Mouse (Mus musculus): ENCODE data around the gene Chst11.
"Not testable (repeated sequence)": the region's sequence is repeated elsewhere in the genome, so short reads cannot be mapped to it uniquely, and the experiment has no call there.

Gene Chst11

DNA sequence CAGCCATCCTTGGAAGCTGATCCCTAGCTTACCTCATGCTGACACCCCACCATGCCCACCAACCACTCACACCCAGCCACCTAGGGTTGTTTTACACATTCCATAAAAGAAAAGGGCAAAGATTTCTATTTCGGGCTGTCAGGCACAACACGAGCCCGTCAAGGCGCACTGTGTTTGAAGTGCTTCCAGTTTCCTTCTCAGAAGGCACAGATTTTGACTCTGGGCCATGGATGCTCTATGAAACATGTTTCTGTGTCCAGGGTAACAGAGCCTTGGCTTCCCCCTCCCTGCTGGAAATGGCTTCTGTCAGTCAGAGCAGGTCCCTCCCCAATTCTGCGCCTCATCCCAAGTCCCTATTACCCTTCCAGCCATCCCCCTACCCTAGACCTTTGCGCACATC is 125.7 kb downstream of the Chst11 start:
- no peak for DNase-seq (ENCODE audit: low spot score)

- no peak for DNase-seq (ENCODE audit: low spot score)
These were observed 127.0 kb downstream of the Chst11 start for GRCm38 (mm10) chr10:83112345-83112744.

DNA sequence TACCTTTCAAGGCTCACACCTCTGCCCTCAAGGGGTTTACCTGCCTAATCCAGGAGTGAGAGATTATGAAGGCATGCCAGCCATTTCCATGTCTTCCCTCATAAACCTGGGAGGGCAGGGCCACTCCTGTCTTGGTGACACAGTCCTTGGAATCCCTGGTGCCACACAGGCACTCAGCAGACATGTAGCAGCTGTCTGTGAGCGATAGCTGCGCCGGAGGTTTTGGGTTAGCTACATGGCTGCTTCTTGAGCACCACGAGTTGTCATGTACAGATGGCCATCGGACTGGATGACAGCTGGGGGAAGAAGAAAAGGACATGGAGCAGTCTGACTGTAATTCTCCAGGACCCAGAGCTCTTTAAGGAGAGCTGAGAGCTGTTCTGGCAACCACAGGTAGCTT is 129.3 kb downstream of the Chst11 start:
- no peak for DNase-seq (ENCODE audit: low spot score)

- no peak for DNase-seq (ENCODE audit: low spot score)
These were observed 131.6 kb downstream of the Chst11 start for GRCm38 (mm10) chr10:83116889-83117288.

- no peak for DNase-seq (ENCODE audit: low spot score)
These were observed 132.6 kb downstream of the Chst11 start for GRCm38 (mm10) chr10:83117851-83118250.

DNA sequence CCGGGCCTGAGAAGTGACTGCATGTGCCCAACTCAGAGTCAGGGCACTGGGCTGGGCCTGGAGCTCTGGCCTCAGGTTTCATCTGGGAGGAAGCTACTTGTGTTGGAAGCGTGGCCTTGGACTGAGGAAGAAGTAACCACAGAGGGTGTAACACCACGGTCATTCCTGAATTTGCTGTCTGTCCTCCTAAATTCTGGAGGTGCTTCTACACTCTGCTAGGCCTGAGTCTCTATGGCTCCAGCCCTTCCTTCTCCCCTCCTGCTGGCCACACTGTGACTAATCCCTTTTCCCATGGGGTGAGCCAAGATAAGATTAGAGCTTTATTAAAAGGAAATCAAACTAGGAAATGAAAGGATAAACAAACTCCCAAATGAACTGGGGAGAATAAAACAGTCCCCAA is 133.3 kb downstream of the Chst11 start:
- no peak for DNase-seq (ENCODE audit: low spot score)

DNA sequence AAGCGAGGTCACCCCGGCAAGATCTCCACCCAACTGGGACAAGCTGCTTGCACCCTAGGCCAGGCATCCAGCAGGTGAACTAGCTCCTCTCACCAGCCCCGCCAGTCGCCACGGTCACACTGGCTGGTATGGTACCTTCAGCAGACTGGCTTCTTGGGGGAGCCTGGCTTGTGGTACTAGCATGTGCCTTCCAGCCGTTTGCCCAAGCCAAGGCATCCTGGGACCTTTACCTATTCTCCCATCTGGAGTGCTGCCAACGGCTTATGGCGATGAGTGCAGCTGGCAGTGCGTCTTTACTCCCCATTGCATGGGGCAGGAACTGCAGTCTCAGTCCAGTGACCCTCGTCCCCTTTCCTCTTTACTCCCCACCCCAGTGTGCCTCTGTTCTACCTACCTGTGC is 133.7 kb downstream of the Chst11 start:
- DNase-seq (ENCODE audit: low spot score), result no peak

- not testable (repeated sequence) for DNase-seq (ENCODE audit: low spot score)
These were observed 134.2 kb downstream of the Chst11 start for GRCm38 (mm10) chr10:83119461-83119860.

GRCm38 (mm10) chr10:83119909-83120308 is 134.6 kb downstream of the Chst11 start:
- no peak for DNase-seq (ENCODE audit: low spot score)

DNA sequence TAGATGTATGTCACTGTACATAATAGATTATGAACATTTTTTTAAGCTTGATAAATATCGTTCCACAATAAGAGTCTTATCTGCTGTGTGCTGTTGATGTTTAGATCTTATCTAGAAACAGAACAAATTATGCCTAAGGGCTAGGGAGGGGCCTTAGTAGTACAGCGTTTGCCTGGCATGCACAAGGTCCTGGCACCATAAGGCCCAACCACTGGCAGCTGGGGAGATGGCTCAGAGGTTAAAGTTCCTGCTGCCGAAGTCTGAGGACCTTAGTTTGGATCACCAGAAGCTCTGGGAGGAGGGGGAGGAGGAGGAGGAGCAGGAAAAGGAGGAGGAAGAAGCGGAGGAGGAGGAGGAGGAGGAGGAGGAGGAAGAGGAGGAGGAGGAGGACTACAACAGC is 135.6 kb downstream of the Chst11 start:
- no peak for DNase-seq (ENCODE audit: low spot score)

DNA sequence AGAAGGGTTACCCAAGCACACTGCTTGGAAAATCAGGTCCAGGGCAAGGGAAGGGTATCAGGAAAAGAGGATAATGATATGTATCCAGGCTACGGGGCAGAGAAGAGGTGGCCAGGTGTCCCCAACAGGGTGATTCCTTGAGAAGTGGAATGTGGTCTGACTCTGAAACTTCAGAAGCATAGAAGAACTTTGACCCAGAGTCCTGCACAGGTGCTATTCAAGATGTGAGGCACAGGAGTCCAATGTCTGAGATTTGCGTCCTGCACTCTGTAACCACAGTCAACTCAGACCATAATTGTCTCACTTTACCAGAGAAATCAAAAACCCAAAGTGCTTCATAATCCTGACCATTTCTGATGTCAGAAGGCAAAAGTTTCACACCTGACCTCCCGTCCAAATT is 139.3 kb downstream of the Chst11 start:
- DNase-seq (ENCODE audit: low spot score), result no peak

DNA sequence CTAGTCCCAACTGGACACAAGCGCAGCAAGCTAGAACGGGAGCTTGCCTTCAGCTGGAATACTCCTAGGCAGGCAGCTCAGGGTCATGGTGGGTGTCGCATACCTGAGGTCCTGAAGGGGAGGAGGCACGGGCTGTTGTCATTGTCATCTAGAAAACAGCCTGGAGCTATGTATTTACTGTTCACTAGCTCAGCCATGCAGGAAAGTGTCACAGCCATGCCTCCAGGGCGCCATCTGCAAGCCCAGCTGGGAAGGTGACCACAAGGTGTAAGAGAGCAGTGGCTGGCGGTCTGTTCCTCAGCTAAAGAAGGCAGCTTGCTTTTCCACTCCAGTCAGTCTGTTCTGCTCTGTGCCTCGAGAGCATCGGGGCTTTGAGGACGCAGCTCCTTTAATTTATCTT is 141.1 kb downstream of the Chst11 start:
- no peak for DNase-seq (ENCODE audit: low spot score)

- no peak for DNase-seq (ENCODE audit: low spot score)
These were observed 143.1 kb downstream of the Chst11 start for GRCm38 (mm10) chr10:83128435-83128834.

- DNase-seq (ENCODE audit: low spot score), result no peak
These were observed 144.4 kb downstream of the Chst11 start for GRCm38 (mm10) chr10:83129624-83130218.

GRCm38 (mm10) chr10:83130611-83131010 is 145.3 kb downstream of the Chst11 start:
- DNase-seq (ENCODE audit: low spot score), result no peak

DNA sequence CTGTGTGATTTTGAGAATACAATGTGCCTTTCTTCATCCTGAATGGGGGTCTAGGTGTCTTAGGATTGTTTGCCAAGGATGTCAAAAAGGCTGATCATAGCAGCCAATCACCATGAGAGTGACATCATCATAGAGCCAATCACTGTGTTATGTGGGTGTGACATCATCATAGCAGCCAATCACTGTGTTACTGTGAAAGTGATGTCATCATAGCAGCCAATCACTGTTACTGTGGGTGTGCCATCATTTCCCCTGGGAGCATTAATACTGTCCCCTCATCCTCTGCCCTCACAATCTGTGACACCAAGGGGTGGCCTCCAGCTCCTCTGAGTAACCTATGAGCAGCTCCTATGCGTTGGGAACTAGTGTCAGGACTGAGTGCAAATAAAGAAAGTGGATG is 146.6 kb downstream of the Chst11 start:
- DNase-seq (ENCODE audit: low spot score), result no peak

DNA sequence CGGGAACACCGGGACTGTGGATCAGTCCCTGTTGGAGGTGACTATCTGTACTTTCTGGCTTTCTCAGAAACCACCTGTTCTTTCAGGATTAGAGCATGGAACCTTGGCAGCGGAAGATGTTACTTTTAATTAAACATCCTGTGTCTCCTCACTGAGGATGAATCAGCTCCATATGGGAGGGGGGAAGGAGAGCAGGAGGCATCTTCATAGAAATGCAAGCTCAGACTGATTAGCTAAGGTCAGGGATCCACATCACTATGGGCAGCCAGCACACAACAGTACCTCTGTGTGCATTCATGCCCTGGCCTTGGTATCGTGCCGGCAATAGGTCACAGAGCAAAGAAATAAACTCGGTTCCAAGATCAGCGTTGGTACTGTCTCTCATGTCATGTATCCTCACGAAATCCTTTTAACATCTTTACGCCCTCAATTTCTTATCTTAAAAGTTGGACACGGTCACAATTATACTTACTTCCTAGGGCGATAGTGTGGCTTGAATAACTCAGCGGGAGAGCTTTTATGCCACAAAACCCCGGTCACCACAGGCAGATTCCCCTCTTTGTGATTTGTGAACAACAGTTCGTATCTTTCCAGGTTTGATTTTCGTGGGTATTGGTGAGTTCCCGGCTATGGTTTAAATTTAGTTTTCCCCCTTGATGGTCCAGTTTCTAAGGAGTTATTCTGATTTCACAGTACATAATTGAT is 148.7 kb downstream of the Chst11 start:
- no peak for DNase-seq (ENCODE audit: low spot score)

- DNase-seq (ENCODE audit: low spot score), result no peak
These were observed 149.6 kb downstream of the Chst11 start for GRCm38 (mm10) chr10:83134896-83135295.

- DNase-seq (ENCODE audit: low spot score), result no peak
These were observed 150.7 kb downstream of the Chst11 start for GRCm38 (mm10) chr10:83135963-83136362.

DNA sequence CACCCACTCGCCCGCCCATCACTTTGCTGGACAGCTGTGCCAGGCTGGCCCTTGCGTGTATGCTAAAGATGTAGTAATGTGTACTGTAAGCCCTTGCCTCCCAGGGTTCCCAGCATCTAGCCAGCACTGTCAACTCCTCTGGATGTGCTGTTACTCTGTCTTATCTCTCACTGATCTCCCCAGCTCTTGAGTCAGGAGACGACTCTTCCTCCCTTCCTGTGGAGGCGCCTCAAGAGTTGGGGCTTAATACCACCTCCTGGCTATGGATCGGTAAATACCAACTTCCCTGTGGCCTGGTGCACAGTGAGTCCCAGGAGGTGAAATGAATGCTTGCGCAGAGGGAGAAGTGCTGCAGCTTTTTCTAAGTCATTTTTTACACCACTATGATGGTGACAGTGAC is 151.8 kb downstream of the Chst11 start:
- no peak for DNase-seq (ENCODE audit: low spot score)

DNA sequence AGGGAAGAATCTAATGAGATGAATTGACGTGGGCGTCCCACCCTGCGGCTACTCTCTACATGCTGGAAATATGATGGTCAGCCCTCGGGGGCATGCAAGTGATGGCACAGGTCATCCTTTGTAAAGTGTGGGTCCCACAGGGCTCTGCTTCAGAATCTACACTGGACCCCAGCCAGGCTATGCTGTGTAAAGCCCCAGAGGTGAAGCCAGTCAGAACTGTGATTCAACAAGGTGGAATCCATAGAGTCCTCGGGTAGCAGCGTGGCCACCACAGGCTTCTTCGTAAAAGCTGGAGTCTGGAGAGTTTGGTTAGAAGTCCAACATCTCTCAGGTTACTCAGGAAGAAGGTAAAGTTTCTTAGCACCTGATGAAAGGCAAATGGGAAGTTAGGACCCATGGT is 154.0 kb downstream of the Chst11 start:
- DNase-seq (ENCODE audit: low spot score), result no peak

GRCm38 (mm10) chr10:83140258-83140936 is 155.1 kb downstream of the Chst11 start:
- no peak for DNase-seq (ENCODE audit: low spot score)

DNA sequence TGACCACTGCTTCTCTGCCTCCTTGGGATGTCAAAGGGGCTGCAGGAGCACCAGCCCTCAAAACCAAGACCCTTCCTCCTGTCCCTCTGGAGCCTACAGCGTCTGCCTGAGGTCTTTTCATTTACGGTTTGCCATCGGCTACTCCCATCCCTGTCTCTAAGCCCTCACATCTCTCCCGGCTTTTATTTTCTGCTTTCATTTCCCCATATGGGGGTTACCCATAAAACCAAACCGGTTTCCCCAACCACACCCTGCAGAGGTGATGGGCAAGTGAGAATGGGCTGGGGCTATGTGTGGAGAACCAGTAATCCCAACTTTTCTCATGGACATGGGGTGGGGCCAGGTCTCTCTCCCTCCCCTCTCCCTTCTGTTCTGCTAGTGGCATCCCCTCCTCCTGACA is 156.1 kb downstream of the Chst11 start:
- DNase-seq (ENCODE audit: low spot score), result no peak

GRCm38 (mm10) chr10:83143049-83143448 is 157.8 kb downstream of the Chst11 start:
- DNase-seq (ENCODE audit: low spot score), result no peak
